Mouse (Mus musculus) MEL (cell line): ENCODE data around the gene Mkrn1.

Experiments
- MAZ ChIP-seq: IDR thresholded peaks from 2 replicates; pipeline ENCODE4 v1.6.1; 2012; ENCODE audit warnings: low read depth, mild to moderate bottlenecking, inconsistent platforms, low read length, improper control_type of control experiment
- USF1 ChIP-seq: IDR thresholded peaks from 2 replicates; pipeline ENCODE4 v1.6.1; 2014; ENCODE audit warnings: low read depth, mild to moderate bottlenecking, inconsistent platforms, low read length, improper control_type of control experiment, moderate library complexity

DNA sequence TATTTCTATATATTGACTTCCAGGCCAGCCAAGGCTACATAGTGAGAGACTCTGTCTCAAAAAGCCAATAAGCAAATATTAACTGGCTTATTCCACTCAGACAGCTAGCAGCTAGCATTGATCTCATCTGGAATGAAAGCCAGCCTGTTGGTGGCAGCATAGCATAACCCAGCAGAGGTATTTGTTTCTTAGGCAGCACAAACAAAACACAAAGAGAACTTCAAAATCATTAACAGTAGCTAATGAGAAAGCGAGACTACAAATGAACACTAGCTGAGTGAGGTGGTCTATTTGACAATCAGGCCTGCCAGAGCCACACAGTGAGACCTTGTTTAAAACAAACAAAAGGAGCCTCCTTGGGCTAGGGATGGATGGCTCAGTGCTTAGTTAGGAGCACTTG is 6.2 kb downstream of the Mkrn1 start:
- TF ChIP-seq USF1 (no peak), MAZ (no peak)
